Mouse (Mus musculus) naive thymus-derived CD4-positive, alpha-beta T cell, adult 5 months (primary cell): ENCODE data around the gene Thg1l. TPM values are rescaled to one million over a fixed set of nuclear protein-coding genes. Genes with fewer than 3 reads are reported as not detected.

Experiments
- polyA plus RNA-seq: library from polyadenylated mRNA; unstranded; fragments of 100-300 nt; shearing (Covaris generic); gene quantifications from one replicate; pipeline ENCODE4 v1.2.1, GENCODE M21; 2017

Thg1l gene
- polyA plus RNA-seq = 6.1 TPM

GRCm38 (mm10) chr11:45955127-45955627 is at the start of gene Thg1l:
TSS of gene Thg1l (minus strand) at chr11:45955494.

GRCm38 (mm10) chr11:45979946-45980892 is 24.9 kb upstream of the Thg1l start, which contains the start of gene Sox30:
TSS of gene Sox30 (plus strand) at chr11:45980310.

GRCm38 (mm10) chr11:45944643-45945156 is 10.6 kb downstream of the Thg1l start, which contains the start of gene Lsm11:
TSS of gene Lsm11 (minus strand) at chr11:45944935.

Other genes starting within 250 kb of the Thg1l start
- 366 TPM for gene Clint1, start 103.4 kb downstream of the Thg1l start, polyA plus RNA-seq
- 11.4 TPM for gene Lsm11, start 10.6 kb downstream of the Thg1l start, polyA plus RNA-seq
- gene Sox30, start 24.8 kb upstream of the Thg1l start, polyA plus RNA-seq = not detected
- gene Gm12166, start 96.8 kb upstream of the Thg1l start, polyA plus RNA-seq = 5.0 TPM
- gene Adam19, start 100.5 kb upstream of the Thg1l start, polyA plus RNA-seq = 2.6 TPM
- gene Nipal4, start 211.0 kb upstream of the Thg1l start, polyA plus RNA-seq = not detected